Mouse (Mus musculus) T-helper 2 cell (primary cell): ENCODE measurements around the gene Gm20826.
"Not testable (repeated sequence)": the region's sequence is repeated elsewhere in the genome, so short reads cannot be mapped to it uniquely, and the experiment has no call there.

Source experiments
- in situ Hi-C: fragments of 300-600 bp; cut with MboI, MseI; formaldehyde crosslinking; loops from one replicate; pipeline ENCODE4 v1.15.1; 2025; ENCODE audit warnings: high pct_unique_total_duplicates

The Gm20826 gene

DNA sequence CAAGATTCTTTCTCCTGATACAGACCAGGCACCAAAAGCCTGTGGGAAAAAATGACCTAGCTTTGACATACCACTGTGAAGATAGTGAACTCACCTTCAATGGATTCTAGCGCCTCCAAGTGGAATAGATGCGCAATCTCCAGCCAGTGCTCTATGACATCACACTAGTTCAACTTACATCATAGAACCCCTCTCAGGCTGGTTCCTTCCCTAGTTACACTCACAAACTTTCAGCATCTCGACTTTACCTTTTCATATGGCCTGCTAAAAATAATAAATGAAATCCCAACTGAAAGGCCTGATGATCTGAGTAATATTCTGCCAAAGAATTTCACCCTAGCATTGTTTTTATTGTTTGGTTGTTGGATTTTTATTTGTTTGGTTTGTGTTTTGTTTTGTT is at the start of gene Gm20826:
Gene Gm20826 (minus strand): TSS at position 101 of the 400 bp plus-strand sequence.
- in situ Hi-C loops = not testable (repeated sequence)
